Mouse (Mus musculus) hindbrain, embryonic 11.5 days (tissue): ENCODE results near the gene Zfp273. TPM values are rescaled to one million over a fixed set of nuclear protein-coding genes. Genes with fewer than 3 reads are reported as not detected.
"Not testable (repeated sequence)": the region's sequence is repeated elsewhere in the genome, so short reads cannot be mapped to it uniquely, and the experiment has no call there.

ENCODE experiments used
- ATAC-seq: fragments of 200-750 bp; cut with Nextera tagmentation; 2 replicates; pipeline ENCODE4 v1.8.0; 2017; ENCODE audit warnings: mild to moderate bottlenecking, moderate TSS enrichment, moderate library complexity; ENCODE audit not compliant: low FRiP score
- DNase-seq: peaks from one replicate; pipeline ENCODE4 v3.0.0-alpha.2; 2015; ENCODE audit warnings: low spot score
- H3K27ac ChIP-seq: fragments of 300-500 bp; sonication (generic); 2 replicates; pipeline ENCODE4 v1.5.1; 2014; ENCODE audit warnings: mild to moderate bottlenecking, low read depth, low read length
- H3K27me3 ChIP-seq: fragments of 300-500 bp; sonication (generic); 2 replicates; pipeline ENCODE4 v1.6.1; 2014; ENCODE audit warnings: mild to moderate bottlenecking, low read length, moderate library complexity, mixed read lengths; ENCODE audit not compliant: control insufficient read depth, insufficient read depth
- H3K36me3 ChIP-seq: fragments of 300-500 bp; sonication (generic); 2 replicates; pipeline ENCODE4 v1.6.1; 2014; ENCODE audit warnings: mild to moderate bottlenecking, low read length, moderate library complexity, mixed read lengths; ENCODE audit not compliant: control insufficient read depth, insufficient read depth
- H3K4me1 ChIP-seq: fragments of 300-500 bp; sonication (generic); replicated peaks from 2 replicates; pipeline ENCODE4 v1.6.1; 2014; ENCODE audit warnings: low read length, mixed read lengths; ENCODE audit not compliant: control insufficient read depth, insufficient read depth
- H3K4me2 ChIP-seq: fragments of 300-500 bp; sonication (generic); replicated peaks from 2 replicates; pipeline ENCODE4 v1.6.1; 2014; ENCODE audit warnings: mild to moderate bottlenecking, low read depth, low read length
- H3K4me3 ChIP-seq: fragments of 300-500 bp; sonication (generic); 2 replicates; pipeline ENCODE4 v1.5.1; 2014; ENCODE audit warnings: low read depth, low read length
- H3K9ac ChIP-seq: fragments of 300-500 bp; sonication (generic); 2 replicates; pipeline ENCODE4 v1.6.1; 2014; ENCODE audit warnings: low read depth, low read length
- H3K9me3 ChIP-seq: fragments of 300-500 bp; sonication (generic); 2 replicates; pipeline ENCODE4 v1.6.1; 2016; ENCODE audit warnings: low read length; ENCODE audit not compliant: control insufficient read depth
- WGBS: fragments of 180-500 bp; shearing (Covaris S2); extraction: QIAGEN DNeasy Blood & Tissue Kit; methylation state at CpG from one replicate; pipeline ENCODE4 v1.1.7; 2014; 5-methylcytosine and 5-hydroxymethylcytosine counted together
- polyA plus RNA-seq: library from polyadenylated mRNA; unstranded; fragments of >200 nt; fragmentation: Nextera tagmentation; extraction: Ambion mirVana; gene quantifications from 2 replicates; pipeline ENCODE4 v1.2.1, GENCODE M21; 2014

Gene Zfp273
- polyA plus RNA-seq, 1 experiment from 2014 or later, result 9.7 TPM

DNA sequence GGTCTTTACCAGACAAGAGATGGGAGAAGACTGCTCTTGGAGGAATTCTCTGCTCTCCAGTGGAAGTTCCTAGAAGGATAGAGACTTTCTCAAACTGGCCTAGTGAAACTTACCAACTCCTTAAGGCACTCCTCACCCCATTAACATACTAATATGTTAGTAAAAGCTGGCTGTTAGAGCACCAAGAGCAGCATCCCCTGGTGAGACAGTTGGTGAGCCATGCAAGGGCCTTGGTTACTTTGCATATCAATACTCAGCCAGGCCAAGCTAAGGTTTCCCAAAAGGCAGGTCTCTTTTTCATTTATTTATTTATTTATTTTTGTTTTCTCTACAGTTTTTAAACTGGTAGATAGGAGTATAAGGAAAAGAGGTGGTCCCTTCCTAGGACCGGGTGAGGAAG is 43.8 kb downstream of the Zfp273 start:
- Histone ChIP-seq H3K9me3 (no peaks in the 10 kb centered on the region), H3K4me1 (no peaks in the 10 kb centered on the region), H3K36me3 (no peaks in the 10 kb centered on the region), H3K4me3 (no peak overlapping the region), H3K9ac (no peak overlapping the region), H3K27me3 (no peaks in the 10 kb centered on the region), H3K27ac (no peak overlapping the region), H3K4me2 (no peak overlapping the region)
- ATAC-seq, result no peak
- no peak for DNase-seq
- 22% methylated on average over 1 of the region's 1 CpGs for WGBS

DNA sequence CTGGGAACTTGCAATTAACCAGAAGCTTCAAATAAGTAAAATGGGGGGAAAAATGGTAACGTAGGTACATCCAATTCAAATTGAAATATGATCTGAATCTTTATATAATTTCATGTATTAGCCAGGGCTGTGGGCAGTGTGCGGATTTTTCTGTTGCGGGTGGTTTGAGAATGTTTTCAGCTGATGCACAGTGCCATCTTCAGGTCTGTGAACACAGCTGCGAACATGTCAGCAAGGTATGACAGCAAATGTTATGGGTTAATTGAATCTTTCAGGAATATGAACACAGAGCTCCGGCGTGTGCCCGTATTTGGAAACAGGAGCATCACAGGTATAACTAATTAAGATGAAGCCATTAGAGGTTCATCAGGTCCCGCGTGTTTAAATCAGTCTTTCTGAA is 49.0 kb downstream of the Zfp273 start:
- H3K4me1 ChIP-seq, result no peaks in the 10 kb centered on the region
- no peak overlapping the region for H3K9ac ChIP-seq
- H3K36me3 ChIP-seq, result no peaks in the 10 kb centered on the region
- H3K27me3 ChIP-seq, result no peaks in the 10 kb centered on the region
- WGBS, result 85% methylated on average over 9 of the region's 9 CpGs
- H3K9me3 ChIP-seq, result no peaks in the 10 kb centered on the region
- no peak for ATAC-seq
- DNase-seq, result no peak
- no peak overlapping the region for H3K27ac ChIP-seq
- H3K4me3 ChIP-seq, result no peak overlapping the region
- no peak overlapping the region for H3K4me2 ChIP-seq

DNA sequence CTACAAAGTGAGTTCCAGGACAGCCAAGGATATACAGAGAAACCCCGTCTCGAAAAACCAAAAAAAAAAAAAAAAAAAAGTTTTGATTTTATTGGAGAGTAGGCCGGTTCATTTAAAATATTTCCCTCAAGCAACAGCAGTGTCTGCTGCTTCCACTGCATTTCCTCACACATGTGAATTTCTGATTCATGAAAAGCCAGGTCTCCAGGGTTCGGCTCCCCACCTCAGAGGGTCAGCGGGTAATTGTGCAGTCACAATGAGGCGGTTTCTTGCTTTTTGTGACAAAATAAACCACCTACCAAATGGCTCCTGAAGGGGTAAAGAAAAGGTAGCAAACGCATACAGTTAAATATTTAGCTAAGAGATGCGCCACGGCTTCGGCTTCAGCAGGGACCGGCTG is 49.5 kb downstream of the Zfp273 start, which contains the start of gene BC048507:
Gene BC048507 (plus strand): TSS at position 301 of the 400 bp plus-strand sequence.
- Histone ChIP-seq H3K27ac (no peak within 1 kb of the TSS), H3K9me3 (no peaks in the 10 kb centered on the region), H3K9ac (no peak within 1 kb of the TSS), H3K27me3 (no peaks in the 10 kb centered on the region), H3K36me3 (no peaks in the 10 kb centered on the region), H3K4me3 (no peak within 1 kb of the TSS), H3K4me2 (no peak within 1 kb of the TSS), H3K4me1 (no peaks in the 10 kb centered on the region)
- WGBS, result 83% methylated on average over 11 of the region's 11 CpGs
- no peak for ATAC-seq
- DNase-seq, result no peak

DNA sequence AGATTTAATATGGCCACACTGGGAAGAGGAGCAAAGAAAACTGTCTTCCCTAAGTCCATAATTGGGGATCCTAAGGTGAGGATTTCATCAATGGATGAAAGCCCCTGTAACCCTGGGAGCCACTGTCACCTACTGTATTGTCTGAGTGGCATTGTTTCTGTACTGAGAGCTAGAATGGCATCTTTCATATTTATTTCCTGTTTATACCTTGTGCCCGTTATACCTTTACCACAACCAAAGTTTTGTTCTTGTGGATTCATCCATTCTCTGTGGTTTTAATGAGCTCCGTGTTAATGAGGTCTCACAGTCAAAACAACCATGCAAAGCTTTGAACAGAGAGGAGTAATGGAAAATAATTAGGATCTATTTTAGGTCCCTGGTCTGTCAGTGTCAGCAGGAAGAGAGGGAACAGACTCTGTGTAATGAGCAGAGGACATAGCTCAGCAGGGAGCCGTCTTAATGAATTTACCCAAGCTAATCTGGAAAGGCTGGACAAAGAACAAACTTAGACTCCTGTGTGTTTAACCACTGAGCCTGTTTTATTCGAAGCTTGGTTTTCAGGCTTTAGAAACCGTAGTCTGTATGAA is 51.3 kb downstream of the Zfp273 start:
- no peak overlapping the region for H3K9ac ChIP-seq
- no peak for ATAC-seq
- no peak overlapping the region for H3K4me2 ChIP-seq
- no peaks in the 10 kb centered on the region for H3K36me3 ChIP-seq
- no peak overlapping the region for H3K27ac ChIP-seq
- DNase-seq, result no peak
- H3K4me3 ChIP-seq, result no peak overlapping the region
- no peaks in the 10 kb centered on the region for H3K9me3 ChIP-seq
- no peaks in the 10 kb centered on the region for H3K27me3 ChIP-seq
- no peaks in the 10 kb centered on the region for H3K4me1 ChIP-seq
- WGBS, result 70% methylated on average over 5 of the region's 5 CpGs

DNA sequence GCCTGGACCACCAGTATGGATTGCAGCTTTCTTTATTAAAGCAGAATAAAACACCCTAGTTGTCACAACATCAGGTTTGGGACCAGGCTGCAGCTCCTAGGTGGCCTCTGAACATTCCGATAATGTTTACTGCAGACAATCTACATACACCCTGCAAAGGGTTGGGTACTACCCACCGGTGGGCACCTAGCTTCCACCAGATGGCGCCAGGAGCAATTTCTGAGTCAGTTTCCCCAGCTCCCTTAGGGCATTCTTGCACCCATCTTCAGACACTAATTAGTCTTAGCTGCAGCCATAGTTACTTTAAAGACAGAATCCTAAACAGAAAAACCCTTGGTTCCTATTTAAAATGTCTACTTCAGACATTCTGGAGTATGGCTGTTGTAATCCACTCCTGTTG is 54.4 kb downstream of the Zfp273 start:
- 34% methylated on average over 3 of the region's 3 CpGs for WGBS
- Histone ChIP-seq H3K4me2 (no peak overlapping the region), H3K27ac (no peak overlapping the region), H3K4me3 (no peak overlapping the region), H3K9ac (no peak overlapping the region), H3K9me3 (no peaks in the 10 kb centered on the region), H3K27me3 (no peaks in the 10 kb centered on the region), H3K36me3 (no peaks in the 10 kb centered on the region), H3K4me1 (no peaks in the 10 kb centered on the region)
- DNase-seq (peak; percentile 19), ATAC-seq (no peak)

DNA sequence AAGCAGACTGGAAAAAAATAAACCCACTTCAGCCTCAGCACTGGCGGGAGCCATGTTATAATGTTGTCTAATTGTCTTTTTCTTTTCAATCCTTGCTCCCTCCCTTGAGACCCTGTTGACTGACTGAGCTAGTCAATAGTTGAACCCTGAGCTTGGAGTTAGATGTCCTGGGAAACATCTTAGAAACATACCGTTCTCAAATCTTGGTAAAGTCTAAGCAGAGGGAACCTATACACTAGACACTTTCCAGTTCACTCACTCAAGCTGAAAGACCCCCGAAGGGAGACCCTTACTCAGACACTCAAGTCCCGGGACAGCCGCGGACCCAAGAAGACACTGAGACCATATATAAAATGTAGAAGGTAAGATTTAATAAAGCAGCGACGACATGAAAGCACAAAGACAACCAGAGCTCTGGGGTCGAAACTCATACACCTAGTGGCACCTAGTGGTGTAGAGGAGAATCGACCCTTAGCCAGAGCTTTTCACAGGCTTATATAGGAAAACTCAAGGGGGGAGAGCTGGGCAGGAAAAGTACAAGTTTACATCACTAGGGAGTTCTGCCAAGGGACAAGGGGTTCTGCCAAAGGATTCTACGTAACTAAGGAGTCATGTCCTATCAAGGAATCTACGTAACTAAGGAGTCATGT is 62.6 kb downstream of the Zfp273 start:
- not testable (repeated sequence) for H3K9me3 ChIP-seq, ATAC-seq, H3K27me3 ChIP-seq, H3K27ac ChIP-seq, H3K4me1 ChIP-seq, H3K9ac ChIP-seq, H3K4me2 ChIP-seq, H3K4me3 ChIP-seq, H3K36me3 ChIP-seq
- 45% methylated on average over 6 of the region's 12 CpGs for WGBS
- peak; percentile 2 for DNase-seq

Other genes starting within 250 kb of the Zfp273 start
- gene Zfp729b, start 204.0 kb upstream of the Zfp273 start, polyA plus RNA-seq, result 5.4 and 5.6 TPM in 2 replicates
- gene Gm49345, start 176.0 kb upstream of the Zfp273 start, polyA plus RNA-seq, result 0.94 TPM in 1 of 2 replicates, not detected in the other
- 3.8 and 4.3 TPM in 2 replicates for gene Zfp729a, start 175.9 kb upstream of the Zfp273 start, polyA plus RNA-seq
- gene Zfp738, start 126.7 kb upstream of the Zfp273 start, polyA plus RNA-seq, result 11.9 and 14.3 TPM in 2 replicates
- 4.0 and 5.3 TPM in 2 replicates for gene Zfp65, start 84.6 kb upstream of the Zfp273 start, polyA plus RNA-seq
- gene Zfp85, start 58.5 kb upstream of the Zfp273 start, polyA plus RNA-seq, result 6.0 and 6.3 TPM in 2 replicates
- gene Zfp493, start 34.0 kb upstream of the Zfp273 start, polyA plus RNA-seq, result 3.8 and 3.9 TPM in 2 replicates
- gene Gm10037, start 17.4 kb downstream of the Zfp273 start, polyA plus RNA-seq, result 2.7 and 3.3 TPM in 2 replicates
- gene BC048507, start 49.6 kb downstream of the Zfp273 start, polyA plus RNA-seq, result not detected in 2 replicates